Comparison of ENCODE assay signal across 17 mouse cellular contexts in the genomic region with DNA sequence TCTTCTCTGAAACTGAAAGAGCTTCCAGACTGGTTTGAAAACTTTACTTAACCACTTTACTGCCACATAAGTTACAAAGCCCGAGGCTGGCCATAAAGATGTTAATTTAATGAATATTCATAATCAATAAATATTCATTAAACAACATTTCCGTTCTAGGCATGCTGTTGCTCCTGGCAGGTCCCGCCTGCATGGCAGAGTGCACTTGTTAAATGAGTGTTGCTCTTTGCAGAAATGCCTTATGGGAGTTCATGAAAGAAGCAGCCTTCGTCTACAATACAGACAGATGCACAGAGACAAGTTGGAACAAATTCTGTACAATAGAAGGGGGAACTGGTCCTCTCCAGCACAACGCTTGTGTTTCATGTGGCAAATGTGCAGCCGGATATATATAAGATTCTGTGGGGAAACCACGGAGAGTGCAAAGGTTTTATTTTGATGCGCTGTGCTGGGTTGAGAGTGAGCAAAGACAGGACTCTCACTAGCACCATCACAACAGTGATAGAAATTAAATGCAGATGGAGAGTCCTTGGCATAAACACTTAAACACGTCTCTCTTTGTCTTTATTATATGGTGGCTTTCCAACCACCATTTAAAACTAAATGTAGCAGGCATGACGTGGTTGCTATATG.
A peak's percentile ranks its signal among the peaks of the same experiment; 100 is the strongest.
DNase-seq lines count a peak whose midpoint lies in the region; ATAC-seq and TF ChIP-seq lines count a peak whose summit lies in the region.
"Had no signal": no experiment of that assay in that cellular context is flagged by ENCODE, and none has a peak within 500 bp of the region (broad histone marks: within the 10 kb centered on the region; RNA-seq: fewer than 3 reads in every experiment).

No protein-coding gene starts in this region.

- H3K36me3 ChIP-seq in kidney, adult 2 months (ENCODE audit: control insufficient read depth, insufficient read depth, low read length) = no peaks in the 10 kb centered on the region
- no peaks in the 10 kb centered on the region for H3K36me3 ChIP-seq in embryonic facial prominence, embryonic 15.5 days
- no peaks in the 10 kb centered on the region for H3K36me3 ChIP-seq in hindbrain, embryonic 14.5 days (replicated peaks; ENCODE audit: control insufficient read depth, insufficient read depth)
- no peaks in the 10 kb centered on the region for H3K36me3 ChIP-seq in neural tube, embryonic 13.5 days
- no peaks in the 10 kb centered on the region for H3K36me3 ChIP-seq in heart, embryonic 12.5 days
- H3K36me3 ChIP-seq: limb, embryonic 12.5 days; liver, embryonic 15.5 days had no signal

- TF ChIP-seq POLR2A in kidney, adult 2 months (IDR thresholded peaks at IDR 0.05; ENCODE audit: low read depth, low read length) = no peak

- TF ChIP-seq CTCF in kidney, adult 2 months (conservative IDR thresholded peaks at IDR 0.05; ENCODE audit: insufficient read depth, insufficient read length, low read depth, low read length) = no peak

- H3K27ac ChIP-seq in kidney, adult 2 months (ENCODE audit: insufficient read depth, low read depth, low read length) = no peak overlapping the region
- H3K27ac ChIP-seq in embryonic facial prominence, embryonic 15.5 days (replicated peaks) = no peak overlapping the region
- no peak overlapping the region for H3K27ac ChIP-seq in hindbrain, embryonic 14.5 days
- no peak overlapping the region for H3K27ac ChIP-seq in neural tube, embryonic 13.5 days (replicated peaks)
- H3K27ac ChIP-seq in heart, embryonic 12.5 days (ENCODE audit: poor library complexity, severe bottlenecking) = no peak overlapping the region
- H3K27ac ChIP-seq: layer of hippocampus, adult 2 months; limb, embryonic 12.5 days; liver, embryonic 15.5 days; stomach, postnatal 0 days had no signal

- no peaks in the 10 kb centered on the region for H3K27me3 ChIP-seq in kidney, adult 2 months (replicated peaks; ENCODE audit: control insufficient read depth, insufficient read depth, low read length)
- no peaks in the 10 kb centered on the region for H3K27me3 ChIP-seq in embryonic facial prominence, embryonic 15.5 days
- no peaks in the 10 kb centered on the region for H3K27me3 ChIP-seq in hindbrain, embryonic 14.5 days (ENCODE audit: control insufficient read depth, insufficient read depth, low read length)
- H3K27me3 ChIP-seq in neural tube, embryonic 13.5 days = no peaks in the 10 kb centered on the region
- no peaks in the 10 kb centered on the region for H3K27me3 ChIP-seq in heart, embryonic 12.5 days (replicated peaks)
- H3K27me3 ChIP-seq: limb, embryonic 12.5 days; liver, embryonic 15.5 days had no signal

- 73% methylated on average over 10 of the region's 10 CpGs for WGBS in kidney, adult 2 months
- WGBS in embryonic facial prominence, embryonic 15.5 days = 41% methylated on average over 10 of the region's 10 CpGs
- 42% methylated on average over 10 of the region's 10 CpGs for WGBS in hindbrain, embryonic 14.5 days
- 45% methylated on average over 10 of the region's 10 CpGs for WGBS in neural tube, embryonic 13.5 days
- WGBS in heart, embryonic 12.5 days = 81% methylated on average over 10 of the region's 10 CpGs

- H3K4me1 ChIP-seq in kidney, adult 2 months (ENCODE audit: control insufficient read depth, insufficient read depth, low read length) = no peaks in the 10 kb centered on the region
- peaks cover 9% of the 10 kb centered on the region; the same call in 1 of the 2 replicates for H3K4me1 ChIP-seq in embryonic facial prominence, embryonic 15.5 days
- peaks cover 7% of the 10 kb centered on the region for H3K4me1 ChIP-seq in hindbrain, embryonic 14.5 days (replicated peaks; ENCODE audit: control insufficient read depth, insufficient read depth, low read length)
- H3K4me1 ChIP-seq in neural tube, embryonic 13.5 days (replicated peaks) = peaks cover 16% of the 10 kb centered on the region
- no peaks in the 10 kb centered on the region for H3K4me1 ChIP-seq in heart, embryonic 12.5 days (replicated peaks)
- H3K4me1 ChIP-seq: liver, embryonic 15.5 days had no signal

- no peak overlapping the region for H3K4me3 ChIP-seq in kidney, adult 2 months (ENCODE audit: insufficient read depth, low read depth, low read length)
- 0 out of 2 replicates have a peak overlapping the region, but pooled peaks have one; percentile 2 for H3K4me3 ChIP-seq in embryonic facial prominence, embryonic 15.5 days (replicated peaks)
- no peak overlapping the region for H3K4me3 ChIP-seq in hindbrain, embryonic 14.5 days (replicated peaks; ENCODE audit: low read length)
- no peak overlapping the region for H3K4me3 ChIP-seq in neural tube, embryonic 13.5 days
- no peak overlapping the region for H3K4me3 ChIP-seq in heart, embryonic 12.5 days
- H3K4me3 ChIP-seq: layer of hippocampus, adult 2 months; limb, embryonic 12.5 days; liver, embryonic 15.5 days had no signal

- H3K4me2 ChIP-seq in embryonic facial prominence, embryonic 15.5 days (replicated peaks) = 0 out of 2 replicates have a peak overlapping the region, but pooled peaks have one; percentile 10
- 0 out of 2 replicates have a peak overlapping the region, but pooled peaks have one; percentile 26 for H3K4me2 ChIP-seq in hindbrain, embryonic 14.5 days (replicated peaks)
- peak overlapping the region; percentile 20; the same call in 1 of the 2 replicates for H3K4me2 ChIP-seq in neural tube, embryonic 13.5 days
- no peak overlapping the region for H3K4me2 ChIP-seq in heart, embryonic 12.5 days
- H3K4me2 ChIP-seq: limb, embryonic 12.5 days; liver, embryonic 15.5 days had no signal

- no peak for ATAC-seq in embryonic facial prominence, embryonic 15.5 days (ENCODE audit: insufficient number of reproducible peaks, low FRiP score, low TSS enrichment, low read depth)
- ATAC-seq in hindbrain, embryonic 14.5 days (ENCODE audit: low FRiP score) = no peak
- no peak for ATAC-seq in neural tube, embryonic 13.5 days (ENCODE audit: low read depth)
- no peak for ATAC-seq in heart, embryonic 12.5 days (ENCODE audit: insufficient number of reproducible peaks, low FRiP score)
- ATAC-seq: inflammation-experienced regulatory T-cells, adult 6 months had no signal

- H3K9ac ChIP-seq in embryonic facial prominence, embryonic 15.5 days = no peak overlapping the region
- H3K9ac ChIP-seq in hindbrain, embryonic 14.5 days = no peak overlapping the region
- no peak overlapping the region for H3K9ac ChIP-seq in neural tube, embryonic 13.5 days
- H3K9ac ChIP-seq in heart, embryonic 12.5 days = no peak overlapping the region
- H3K9ac ChIP-seq: limb, embryonic 12.5 days; liver, embryonic 15.5 days had no signal

- peak; percentile 6 for DNase-seq in kidney, postnatal 14 days
- no peak for DNase-seq in kidney, adult 2 months
- peak; percentile 32 for DNase-seq in hindbrain, embryonic 14.5 days (ENCODE audit: low spot score)
- DNase-seq in gastrocnemius, adult 18-20 months (ENCODE audit: low spot score) = no peak
- DNase-seq: adrenal gland, adult 8-10 months; cerebellum, adult 9-10 months; heart, adult 18-20 months; lung, postnatal 4 days; thymus, postnatal 4 days had no signal

- no peaks in the 10 kb centered on the region for H3K9me3 ChIP-seq in embryonic facial prominence, embryonic 15.5 days (replicated peaks)
- no peaks in the 10 kb centered on the region for H3K9me3 ChIP-seq in hindbrain, embryonic 14.5 days (ENCODE audit: control insufficient read depth, low read length)
- H3K9me3 ChIP-seq in neural tube, embryonic 13.5 days = no peaks in the 10 kb centered on the region
- no peaks in the 10 kb centered on the region for H3K9me3 ChIP-seq in heart, embryonic 12.5 days (replicated peaks)
- H3K9me3 ChIP-seq: limb, embryonic 12.5 days; liver, embryonic 15.5 days had no signal

Comparison
In these comparisons a context has a peak if more than half of its experiments do, and no peak if none do; other contexts are left out.
1. DNase-seq: peak in kidney, postnatal 14 days (single experiment) and hindbrain, embryonic 14.5 days (single experiment); none in kidney, adult 2 months (single experiment) and gastrocnemius, adult 18-20 months (single experiment).